Mouse (Mus musculus): Measurements from ENCODE around the gene Gm49383.

DNA sequence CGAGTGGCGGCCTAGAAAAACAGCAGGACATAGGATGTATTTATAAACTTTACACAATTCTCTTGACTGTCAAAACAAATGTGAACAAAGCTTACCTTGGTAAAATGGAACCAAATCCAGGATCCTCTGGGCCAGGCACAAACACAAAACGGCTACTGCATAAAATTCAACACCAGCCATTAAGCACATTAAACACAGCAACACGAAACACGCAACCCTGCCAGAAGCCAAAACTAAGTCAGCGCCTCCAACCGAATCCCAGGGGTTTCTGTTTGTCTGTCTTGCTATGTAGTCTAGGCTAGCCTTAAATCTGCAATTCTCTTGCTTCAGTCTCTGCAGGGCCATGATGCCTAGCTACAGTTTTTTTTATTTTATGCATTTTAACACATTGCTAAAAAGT, 11.0 kb upstream of the Gm49383 start:
- TF ChIP-seq POLR2A (IDR thresholded peaks at IDR 0.05; ENCODE audit: control insufficient read depth, low read depth, low read length) (no peak), CTCF (IDR thresholded peaks at IDR 0.05; ENCODE audit: control insufficient read depth, insufficient read depth, insufficient replicate concordance, low read depth, low read length) (no peak)

Data from testis, adult 2 months (tissue).